Mouse (Mus musculus): ENCODE data around the gene Tom1.
A peak's percentile ranks its signal among the peaks of the same experiment; 100 is the strongest.

Gene Tom1

DNA sequence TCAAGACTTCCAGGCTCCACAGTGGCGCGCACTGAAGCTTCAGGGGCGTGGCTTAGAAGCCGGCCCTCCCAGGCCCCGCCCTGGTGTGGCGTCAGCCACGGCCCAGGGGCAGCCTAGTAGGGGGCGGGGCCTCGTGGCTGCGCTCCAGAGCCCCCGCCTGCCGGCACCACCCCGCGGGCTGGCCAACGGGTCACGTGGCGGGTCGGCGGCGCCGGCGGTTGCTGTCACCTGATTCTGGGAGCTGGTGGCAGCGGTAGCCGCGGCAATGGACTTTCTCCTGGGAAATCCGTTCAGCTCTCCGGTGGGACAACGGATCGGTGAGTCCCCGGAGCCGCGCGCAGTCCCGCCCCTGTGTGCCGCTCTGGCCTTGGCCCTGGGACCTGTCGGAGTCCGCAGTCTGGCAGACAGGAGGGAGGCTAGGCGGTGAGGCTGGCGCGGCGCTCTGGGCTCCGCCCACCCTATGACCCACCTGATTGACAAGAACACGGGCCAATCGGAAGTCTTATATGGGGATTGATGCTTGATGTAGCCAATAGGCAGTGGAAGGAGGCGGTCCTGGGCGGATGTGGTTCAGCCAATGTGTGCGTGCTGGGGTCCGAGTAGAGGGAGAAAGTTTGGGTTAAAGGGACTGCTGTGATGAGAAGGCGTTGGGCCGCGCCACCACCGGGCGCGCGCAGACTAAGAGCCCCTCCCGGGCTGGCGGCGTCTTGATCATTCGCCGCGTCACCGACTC, at the start of gene Tom1:
Tom1 (plus strand) TSS at position 195 of the 733 bp plus-strand sequence.
- peak; percentile 99 for DNase-seq

DNA sequence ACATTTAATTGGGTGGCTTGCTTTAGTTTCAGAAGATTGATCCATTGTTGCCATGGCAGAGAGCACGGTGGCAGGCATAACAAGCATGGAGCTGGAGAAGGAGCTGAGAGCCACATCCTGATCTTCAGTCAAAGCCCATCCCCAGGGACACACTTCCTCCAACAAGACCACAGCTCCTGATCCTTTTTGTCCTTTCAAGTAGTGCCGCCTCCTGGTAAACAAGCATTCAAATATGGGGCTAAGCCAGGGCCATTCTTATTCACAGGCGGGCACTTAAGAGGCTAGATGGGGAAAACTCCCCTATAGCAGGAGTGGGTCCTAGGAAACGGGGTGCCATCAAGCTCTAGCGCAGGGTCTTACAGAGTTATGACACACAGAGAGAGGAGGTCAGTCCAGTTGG, 46.1 kb upstream of the Tom1 start:
- no peak for DNase-seq

DNA sequence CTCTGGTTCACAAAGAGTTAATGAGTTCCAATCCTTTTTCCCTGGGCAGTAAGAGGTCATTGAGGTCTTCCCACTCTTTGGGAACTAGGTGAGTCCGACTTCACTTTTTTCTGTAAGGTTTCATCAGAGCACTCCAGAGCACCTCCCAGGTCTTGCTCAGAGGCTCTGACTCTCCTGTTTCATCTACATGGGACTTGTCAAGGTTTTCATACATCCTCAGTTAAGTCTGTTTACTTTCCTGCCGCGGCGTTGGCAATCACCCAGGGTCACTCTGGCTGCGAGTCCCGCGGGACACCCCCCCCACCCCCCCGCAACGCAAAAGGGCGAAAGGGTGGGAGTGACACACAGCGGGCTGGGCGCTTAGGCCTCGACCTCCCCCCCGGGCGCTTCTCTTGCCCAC, 43.5 kb upstream of the Tom1 start:
- peak; percentile 5 for DNase-seq

DNA sequence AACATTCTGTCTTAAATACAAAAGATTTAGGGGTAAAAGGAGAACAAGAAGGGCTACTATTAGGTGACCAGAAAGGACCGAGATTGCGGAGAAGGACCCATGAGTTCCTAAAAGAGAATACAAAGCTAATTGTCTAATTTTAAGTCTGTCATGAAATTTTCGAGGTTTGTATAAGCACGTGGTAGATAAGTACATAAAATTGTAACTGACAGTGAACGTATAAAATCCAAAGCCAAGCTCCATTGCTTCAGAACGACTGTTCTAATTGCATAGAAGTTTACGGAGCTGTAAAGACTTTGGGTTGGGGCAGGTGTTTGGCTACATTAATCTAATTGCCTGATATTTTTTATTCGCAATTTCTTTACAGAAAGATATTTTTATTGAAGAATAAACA, 40.4 kb upstream of the Tom1 start, which contains the start of gene Hmgxb4:
Hmgxb4 (plus strand) TSS at position 276 of the 394 bp plus-strand sequence.
- DNase-seq = no peak

DNA sequence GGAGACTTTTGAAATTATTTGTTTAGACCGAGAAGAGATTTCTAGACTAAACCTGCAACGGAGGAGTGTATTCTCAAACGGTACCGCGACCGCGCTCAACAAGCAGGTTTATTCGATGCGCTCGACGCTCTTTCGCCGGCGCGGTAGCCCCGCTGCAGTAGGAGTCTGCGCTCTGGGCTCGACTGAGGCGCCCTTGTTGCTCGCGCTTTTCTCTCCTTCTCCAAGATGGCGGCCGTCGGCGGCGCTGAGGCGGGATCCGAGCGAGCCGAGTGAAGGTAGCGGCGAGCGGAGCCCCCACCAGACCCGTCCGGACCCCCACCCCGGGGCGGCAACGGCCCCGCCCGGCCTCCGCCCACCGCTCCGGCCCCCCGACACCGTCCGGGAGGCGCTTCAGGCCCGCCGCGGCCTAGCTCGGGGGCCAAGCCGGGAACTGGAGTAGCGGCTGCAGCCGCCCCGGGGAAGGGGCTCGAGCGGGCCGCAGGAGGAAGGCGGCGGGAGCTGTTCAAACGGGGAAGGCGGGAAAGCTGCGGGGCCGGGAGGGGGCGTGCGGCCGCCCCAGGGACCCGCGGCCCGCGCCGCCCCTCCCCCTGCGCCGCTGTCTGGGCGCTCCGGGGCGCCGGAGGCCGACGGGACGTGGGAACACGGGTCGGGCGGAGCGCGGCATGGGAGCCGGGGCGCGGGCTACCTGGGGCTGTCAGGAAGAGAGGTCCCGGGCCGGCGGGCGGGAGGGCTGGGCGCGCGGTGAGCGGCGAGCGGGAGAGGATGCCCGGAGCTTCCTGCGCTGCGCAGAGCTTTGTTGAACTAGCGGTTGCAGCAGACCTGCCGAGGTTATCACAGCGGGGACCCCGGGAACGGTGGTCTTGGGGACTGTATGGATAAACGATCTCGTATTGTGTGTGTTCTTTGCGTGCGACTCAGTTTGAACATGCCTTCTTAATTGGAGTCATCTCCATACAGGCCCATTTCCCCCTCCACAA, 39.7 kb upstream of the Tom1 start:
- peak; percentile 95 for DNase-seq

GRCm38 (mm10) chr8:74994540-74994939, 39.0 kb upstream of the Tom1 start:
- DNase-seq = peak; percentile 25

DNA sequence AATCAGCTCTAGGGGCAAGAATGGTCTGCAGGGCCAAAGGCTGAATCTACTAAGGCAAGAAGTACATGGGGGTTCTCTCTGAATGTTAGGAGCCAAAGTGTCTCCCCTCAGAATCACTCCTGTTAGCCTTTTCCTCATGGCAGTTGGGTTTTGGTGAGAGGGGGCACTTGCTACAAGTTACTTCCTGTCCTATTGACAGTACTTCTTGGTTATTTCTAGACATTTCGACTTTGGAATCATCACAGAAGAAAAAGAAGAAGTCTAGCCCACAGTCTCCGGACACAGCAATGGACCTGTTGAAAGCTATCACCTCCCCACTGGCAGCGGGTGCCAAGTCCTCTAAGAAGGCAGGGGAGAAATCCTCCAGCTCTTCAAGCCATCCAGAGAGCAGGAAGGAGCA, 33.1 kb upstream of the Tom1 start:
- DNase-seq = no peak

GRCm38 (mm10) chr8:75008826-75009225, 24.7 kb upstream of the Tom1 start:
- no peak for DNase-seq

DNA sequence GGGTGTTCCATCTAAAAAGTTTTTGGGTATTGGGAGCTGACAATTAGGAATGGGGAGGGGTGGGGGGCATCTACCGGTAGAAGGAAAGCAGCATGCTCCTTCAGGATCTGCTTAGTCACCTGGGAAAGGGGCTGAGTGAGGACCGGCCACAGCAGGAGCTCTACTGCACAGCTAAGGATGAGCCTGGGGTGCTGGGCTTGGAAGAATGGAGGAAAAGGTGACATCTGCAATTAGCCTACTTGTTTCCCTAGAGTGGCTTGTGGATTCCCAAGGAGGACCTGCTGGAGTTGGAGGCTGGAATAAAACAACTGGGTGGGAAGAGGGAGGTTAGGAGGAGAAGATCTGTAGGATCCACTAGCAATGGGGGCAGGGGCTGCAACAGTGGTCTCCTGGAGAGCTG, 19.9 kb upstream of the Tom1 start:
- no peak for DNase-seq

DNA sequence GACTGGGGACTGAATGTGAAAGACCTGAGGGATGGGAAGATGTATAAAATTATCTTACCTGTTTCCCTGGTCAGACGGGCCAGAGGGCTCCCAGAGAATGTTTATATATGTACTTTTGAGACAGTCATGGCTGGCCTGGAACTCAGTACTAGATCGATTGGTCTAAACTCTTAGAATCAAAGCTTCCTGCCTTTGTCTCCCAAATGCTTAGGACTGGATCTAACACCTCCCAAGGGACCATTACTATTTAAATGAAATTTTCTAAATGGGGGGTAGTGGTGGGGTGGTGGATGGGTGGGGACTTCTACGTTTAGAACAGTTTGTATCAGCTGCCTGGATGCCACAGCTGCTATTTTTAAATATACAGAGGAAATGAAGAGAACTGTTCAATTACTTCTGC, 19.5 kb upstream of the Tom1 start:
- DNase-seq = no peak

- DNase-seq = no peak
Observed at GRCm38 (mm10) chr8:75015981-75016380, 17.5 kb upstream of the Tom1 start.

DNA sequence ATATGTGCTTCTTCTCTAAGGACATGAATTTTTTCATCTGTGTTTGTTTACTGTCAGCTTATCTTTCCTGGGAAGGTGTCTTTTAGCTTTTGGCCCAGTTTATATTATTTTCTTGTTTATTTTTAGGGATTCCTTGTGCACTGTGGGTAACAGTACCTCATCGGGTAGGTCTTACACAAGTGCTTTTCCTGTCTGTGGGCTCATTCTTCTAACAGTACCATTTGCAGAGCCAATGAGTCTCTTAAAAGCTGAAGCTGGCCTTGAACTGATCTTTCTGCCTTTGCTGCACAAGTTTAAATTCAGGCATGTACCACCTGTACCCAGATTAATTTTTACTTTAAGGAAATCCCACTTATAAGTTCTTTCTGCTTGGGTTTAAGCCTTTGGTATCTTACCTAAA, 17.1 kb upstream of the Tom1 start:
- no peak for DNase-seq

GRCm38 (mm10) chr8:75018274-75018972, 15.1 kb upstream of the Tom1 start:
- DNase-seq = no peak

DNA sequence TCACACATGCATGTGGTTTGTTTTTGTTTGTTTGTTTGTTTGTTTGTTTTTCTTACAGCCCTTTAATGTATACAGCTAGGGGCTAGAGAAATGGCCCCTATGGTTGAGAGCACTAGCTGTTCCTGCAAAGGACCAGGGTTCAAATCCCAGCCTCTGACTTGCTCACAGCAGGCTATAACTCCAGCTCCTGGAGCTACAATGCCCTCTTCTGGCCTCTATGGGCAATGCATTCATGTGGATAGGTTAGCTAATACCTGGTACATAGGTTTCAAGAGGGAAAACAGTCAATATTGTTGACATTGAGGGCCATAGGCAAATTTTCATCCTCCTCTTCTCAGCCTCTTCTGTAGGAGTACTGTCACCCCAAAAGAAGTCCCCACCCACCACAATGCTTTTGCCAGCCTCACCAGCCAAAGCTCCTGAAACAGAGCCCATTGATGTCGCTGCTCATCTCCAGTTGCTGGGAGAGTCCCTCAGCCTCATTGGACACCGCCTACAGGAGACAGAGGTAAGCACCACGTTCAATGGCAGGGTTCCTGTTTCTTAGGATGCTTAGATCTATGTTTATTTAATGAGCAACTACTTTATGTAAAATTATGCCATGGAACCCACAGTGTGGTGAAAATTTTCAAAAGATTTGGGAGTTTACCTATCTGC, 9.7 kb upstream of the Tom1 start:
- no peak for DNase-seq

- no peak for DNase-seq
Observed at GRCm38 (mm10) chr8:75025809-75026208, 7.7 kb upstream of the Tom1 start.

DNA sequence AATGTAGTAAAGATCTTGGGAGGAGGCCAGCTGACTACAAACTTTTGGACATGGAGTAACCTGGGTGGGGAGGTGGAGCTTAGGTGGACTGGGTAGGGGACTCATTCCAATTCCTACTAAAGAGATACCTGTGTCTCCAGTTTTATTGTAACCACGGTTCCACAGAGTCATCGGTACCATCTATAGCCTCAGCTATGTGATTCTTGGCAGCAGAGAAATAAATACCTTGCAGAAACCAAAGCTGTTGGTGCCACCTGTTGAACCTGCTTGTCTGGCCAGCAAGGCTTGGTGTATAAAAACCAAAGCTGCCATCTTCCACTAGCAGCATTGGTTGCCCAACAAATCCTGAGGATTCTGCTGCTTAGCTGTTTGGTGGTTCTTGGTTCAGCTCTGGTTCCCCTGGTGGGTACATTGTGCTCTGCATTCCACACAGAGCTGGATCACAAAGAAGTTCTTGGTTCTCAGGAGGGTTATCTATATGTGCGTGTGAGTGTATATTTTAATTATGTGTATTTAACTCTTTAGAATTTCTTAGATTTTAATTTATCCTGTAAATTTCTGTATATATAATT, 3.0 kb upstream of the Tom1 start:
- DNase-seq = no peak

DNA sequence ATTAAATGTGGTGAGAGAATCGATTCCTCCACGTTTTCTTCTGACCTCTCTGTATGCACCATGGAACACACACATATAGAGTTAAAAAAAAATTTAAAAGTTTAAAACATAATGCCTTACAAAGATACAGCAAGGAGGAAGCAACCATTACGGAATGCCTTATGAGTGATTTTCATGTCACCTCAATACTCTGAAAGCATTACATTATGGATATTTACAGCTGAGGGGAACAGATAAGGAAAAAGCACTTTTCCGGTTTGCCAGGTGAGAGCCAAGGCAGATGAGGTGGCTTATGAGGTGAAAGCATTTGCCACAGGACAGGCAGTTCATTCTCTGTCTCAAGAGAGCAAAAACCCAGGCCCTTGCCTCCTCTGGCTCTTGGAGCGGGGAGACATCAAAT, 544 bp upstream of the Tom1 start:
- DNase-seq = no peak

DNA sequence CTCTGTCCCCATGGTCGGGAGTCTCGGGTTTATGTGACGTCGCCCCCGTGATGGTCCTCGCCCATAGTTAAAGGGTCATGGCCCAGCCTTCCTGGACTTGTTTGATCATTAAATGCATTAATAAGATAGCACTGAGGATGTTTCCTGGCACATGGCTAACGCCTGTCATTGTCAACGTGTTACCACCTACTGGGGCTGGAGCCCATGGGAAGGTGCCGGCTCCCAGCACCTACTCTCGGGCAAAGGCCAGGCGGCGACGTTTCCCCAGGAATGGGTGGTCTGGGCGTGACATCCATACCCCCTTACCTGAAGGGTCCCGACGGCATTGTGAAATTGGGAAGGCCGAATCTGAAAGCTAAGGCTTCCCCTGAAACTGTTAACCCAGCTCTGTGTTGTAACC, 780 bp downstream of the Tom1 start:
- no peak for DNase-seq

DNA sequence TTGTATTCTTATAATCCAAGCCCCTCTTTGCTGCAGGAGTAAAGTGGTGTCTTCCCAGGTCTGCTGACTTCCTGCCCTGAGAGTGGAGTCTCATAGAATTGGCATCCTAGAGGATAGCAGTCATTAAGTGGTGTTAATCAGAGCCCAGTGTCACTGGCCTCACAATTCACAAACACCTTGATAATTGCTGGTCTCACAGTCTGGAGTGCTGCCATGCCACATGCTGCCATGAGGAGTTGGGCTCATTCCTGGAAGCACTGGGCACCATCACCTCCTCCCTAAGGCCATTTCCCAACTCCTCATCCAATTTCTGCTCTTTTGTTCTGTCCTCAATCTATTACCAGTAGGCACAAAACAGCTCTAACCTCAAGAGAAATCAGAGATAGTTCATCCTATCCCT, 2.1 kb downstream of the Tom1 start:
- no peak for DNase-seq

- DNase-seq = peak; percentile 23
Observed at GRCm38 (mm10) chr8:75038497-75038896, 5.0 kb downstream of the Tom1 start.

GRCm38 (mm10) chr8:75039754-75040153, 6.2 kb downstream of the Tom1 start:
- no peak for DNase-seq

GRCm38 (mm10) chr8:75042171-75042570, 8.7 kb downstream of the Tom1 start:
- DNase-seq = no peak

Measured in retina, postnatal 1 day (tissue).